Mouse (Mus musculus): ENCODE results near the gene Olfr273. TPM values are rescaled to one million over a fixed set of nuclear protein-coding genes. Genes with fewer than 3 reads are reported as not detected.

Olfr273 gene
- polyA plus RNA-seq (2012; rRNA removed), result not detected in 2 replicates

GRCm38 (mm10) chr4:52859136-52859535 lies at the start of gene Olfr273:
Gene Olfr273 (minus strand): TSS chr4:52859236.

GRCm38 (mm10) chr4:52814304-52814703 lies 44.7 kb downstream of the Olfr273 start, which contains the start of gene Olfr275:
Gene Olfr275 (plus strand): TSS chr4:52814604.

Other genes starting within 250 kb of the Olfr273 start
- not detected in 2 replicates for gene Olfr275, start 44.6 kb downstream of the Olfr273 start, polyA plus RNA-seq (2012; rRNA removed)
- not detected in 2 replicates for gene Olfr272, start 59.9 kb upstream of the Olfr273 start, polyA plus RNA-seq (2012; rRNA removed)
- gene Olfr270, start 105.3 kb upstream of the Olfr273 start, polyA plus RNA-seq (2012; rRNA removed), result not detected in 2 replicates
- not detected in 2 replicates for gene Nipsnap3a, start 130.0 kb upstream of the Olfr273 start, polyA plus RNA-seq (2012; rRNA removed)
- gene Nipsnap3b, start 152.6 kb upstream of the Olfr273 start, polyA plus RNA-seq (2012; rRNA removed), result 21.0 and 26.5 TPM in 2 replicates